Mouse (Mus musculus) skeletal muscle tissue, adult 2 months (tissue): ENCODE data around the gene Slk.

ENCODE experiments used
- DNase-seq: peaks from one replicate; pipeline ENCODE4 v3.0.0-alpha.2; 2012; ENCODE audit warnings: low read depth, low spot score

Gene Slk

DNA sequence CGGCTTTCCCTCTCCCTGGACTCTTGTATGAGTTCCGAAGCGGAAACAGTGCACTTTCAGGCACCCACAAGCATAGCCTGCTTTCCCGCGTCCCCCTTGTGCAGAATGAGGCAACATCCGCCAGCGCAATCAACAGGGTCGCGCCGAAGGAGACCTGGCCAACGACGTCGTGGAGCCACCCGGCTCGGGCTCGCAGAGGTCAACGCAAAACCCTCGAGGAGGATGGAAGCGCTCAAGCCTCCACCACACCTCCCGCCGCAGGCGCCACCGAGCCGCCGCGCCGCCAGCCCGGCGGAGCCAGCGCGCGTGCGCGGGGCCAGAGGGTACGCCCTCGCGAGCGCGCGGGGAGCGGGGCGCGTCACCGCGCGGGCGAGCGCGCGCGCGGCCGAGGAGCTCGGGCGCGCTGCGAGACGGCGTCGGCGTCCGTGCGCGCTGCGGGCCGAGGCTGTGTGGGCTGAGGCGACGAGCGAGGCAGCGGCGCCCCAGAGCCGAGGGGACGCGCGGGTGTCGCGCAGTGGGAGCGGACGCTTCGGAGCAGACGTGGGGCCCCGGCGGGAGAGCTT lies at the start of gene Slk:
Slk (plus strand) TSS at position 454 of the 563 bp plus-strand sequence.
- DNase-seq = peak; percentile 53

GRCm38 (mm10) chr19:47531309-47531708 lies 48.2 kb upstream of the Slk start:
- no peak for DNase-seq

DNA sequence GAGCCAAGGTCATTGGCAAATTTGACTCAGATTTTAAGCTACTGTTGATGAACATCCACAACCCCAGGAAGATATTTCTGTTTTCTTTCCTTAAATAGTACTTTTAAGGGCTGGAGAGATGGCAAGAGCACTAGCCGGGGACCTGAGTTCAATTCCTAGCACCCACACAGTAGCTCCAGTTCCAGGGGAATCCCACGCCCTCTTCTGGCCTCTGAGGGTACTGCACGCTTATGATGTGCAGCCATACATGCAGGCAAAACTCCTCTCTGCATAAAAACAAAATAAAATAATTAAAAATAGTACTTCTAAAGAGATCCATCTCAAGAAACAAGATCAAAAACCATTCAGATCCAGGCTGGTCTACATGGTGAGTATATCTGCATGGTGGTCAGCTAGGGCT lies 47.0 kb upstream of the Slk start:
- no peak for DNase-seq

DNA sequence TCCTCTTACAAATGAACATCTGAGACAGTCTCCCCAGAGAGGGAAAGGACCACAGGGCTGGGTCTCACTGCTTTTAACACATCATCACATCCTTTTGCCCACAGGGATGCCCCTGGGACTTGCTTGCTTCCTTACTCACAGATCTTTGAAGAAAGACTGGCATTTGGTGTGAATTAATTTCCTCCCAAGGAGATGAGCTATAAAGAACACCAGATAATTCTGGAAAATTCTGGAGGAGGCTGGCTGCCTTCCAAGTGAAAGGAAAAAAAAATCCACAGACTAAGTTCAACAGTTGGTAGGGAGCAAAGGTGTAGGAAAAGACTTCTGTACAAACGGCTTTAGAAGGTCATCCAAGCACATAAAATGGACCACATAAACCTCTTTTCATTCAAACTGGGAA lies 45.3 kb upstream of the Slk start:
- no peak for DNase-seq

GRCm38 (mm10) chr19:47536521-47537299 lies 42.8 kb upstream of the Slk start:
- DNase-seq = peak; percentile 97

DNA sequence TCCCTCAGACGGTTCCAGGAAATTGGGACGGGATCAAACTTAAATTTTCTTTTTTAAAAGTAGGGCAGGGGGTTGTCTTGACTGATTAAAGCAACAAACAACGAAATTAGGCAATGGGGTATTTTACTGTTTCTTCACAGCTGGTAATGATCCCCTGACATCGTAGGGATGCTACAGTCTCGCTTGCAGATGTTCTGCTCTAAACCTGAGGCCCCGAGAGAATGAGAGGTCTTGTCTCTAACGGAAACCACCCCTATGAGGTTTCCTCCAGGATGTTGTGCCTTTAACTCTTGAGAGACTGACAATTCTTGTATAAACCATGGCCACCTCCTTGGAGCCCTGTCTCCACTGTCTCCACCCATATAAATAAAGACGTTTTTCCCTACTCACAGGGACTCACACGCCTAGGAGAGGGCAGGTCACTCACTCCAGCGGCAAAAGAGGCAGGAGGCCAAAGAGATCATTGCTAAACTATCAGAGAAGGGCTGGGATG lies 42.1 kb upstream of the Slk start, which contains the start of gene Stn1:
Stn1 (minus strand) TSS at position 208 of the 493 bp plus-strand sequence.
- DNase-seq = no peak

DNA sequence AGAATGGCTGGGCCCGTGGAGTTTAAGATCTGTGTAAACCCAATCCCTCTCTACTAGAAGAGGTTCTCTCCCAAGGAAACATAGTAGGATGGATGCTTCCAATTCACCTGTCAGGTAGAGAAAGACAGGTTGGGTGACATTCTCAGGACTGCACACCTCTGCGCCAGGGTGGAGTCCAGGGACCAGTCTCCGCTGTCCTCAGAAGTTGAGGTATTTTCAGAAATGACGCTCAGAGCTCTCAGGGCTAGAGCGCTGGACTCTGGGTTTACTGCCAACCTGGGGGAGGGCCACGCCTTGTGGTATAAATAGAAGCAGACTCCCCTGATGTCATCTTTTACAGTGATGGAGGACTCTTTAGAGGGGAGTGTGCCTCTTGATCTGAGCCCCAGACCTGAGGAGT lies 41.6 kb upstream of the Slk start:
- peak; percentile 39 for DNase-seq

GRCm38 (mm10) chr19:47538801-47539200 lies 40.7 kb upstream of the Slk start:
- no peak for DNase-seq

- DNase-seq = no peak
Observed at GRCm38 (mm10) chr19:47542441-47542840, 37.0 kb upstream of the Slk start.

DNA sequence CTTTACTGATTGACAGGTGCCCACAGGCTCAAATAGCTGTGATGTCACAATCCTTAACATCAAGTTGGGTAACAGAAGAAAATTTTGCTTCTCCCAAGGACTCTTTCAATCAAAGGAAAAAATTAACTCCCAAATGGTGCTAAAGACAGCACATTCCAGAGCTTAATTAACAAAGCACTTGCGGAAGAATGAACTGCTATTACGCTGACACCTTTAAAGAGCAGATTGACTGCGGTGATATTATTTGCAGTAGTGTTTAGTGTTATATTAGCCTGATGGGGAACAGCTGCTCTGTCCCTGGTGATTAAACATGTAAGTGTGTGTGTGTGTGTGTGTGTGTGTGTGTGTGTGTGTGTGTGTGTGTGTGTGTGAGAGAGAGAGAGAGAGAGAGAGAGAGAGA lies 34.4 kb upstream of the Slk start:
- no peak for DNase-seq

DNA sequence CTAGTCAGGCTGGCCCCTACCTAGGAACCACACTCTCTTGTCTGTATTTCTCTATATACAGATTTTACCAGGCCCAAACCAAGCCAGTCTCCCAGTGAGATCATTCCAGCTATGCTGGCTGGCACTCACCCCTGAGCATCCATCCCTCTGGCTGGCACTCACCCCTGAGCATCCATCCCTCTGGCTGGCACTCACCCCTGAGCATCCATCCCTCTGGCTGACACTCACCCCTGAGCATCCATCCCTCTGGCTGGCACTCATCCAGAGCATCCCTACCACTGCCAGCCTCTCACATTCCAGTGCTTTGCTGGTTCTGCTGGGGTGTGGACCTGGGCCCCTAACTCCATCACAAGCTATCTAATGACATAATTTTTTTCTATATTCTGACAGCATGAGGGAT lies 34.0 kb upstream of the Slk start:
- DNase-seq = no peak

GRCm38 (mm10) chr19:47548432-47549076 lies 30.9 kb upstream of the Slk start:
- no peak for DNase-seq

GRCm38 (mm10) chr19:47549174-47549573 lies 30.3 kb upstream of the Slk start:
- no peak for DNase-seq

GRCm38 (mm10) chr19:47549584-47549983 lies 29.9 kb upstream of the Slk start:
- no peak for DNase-seq

DNA sequence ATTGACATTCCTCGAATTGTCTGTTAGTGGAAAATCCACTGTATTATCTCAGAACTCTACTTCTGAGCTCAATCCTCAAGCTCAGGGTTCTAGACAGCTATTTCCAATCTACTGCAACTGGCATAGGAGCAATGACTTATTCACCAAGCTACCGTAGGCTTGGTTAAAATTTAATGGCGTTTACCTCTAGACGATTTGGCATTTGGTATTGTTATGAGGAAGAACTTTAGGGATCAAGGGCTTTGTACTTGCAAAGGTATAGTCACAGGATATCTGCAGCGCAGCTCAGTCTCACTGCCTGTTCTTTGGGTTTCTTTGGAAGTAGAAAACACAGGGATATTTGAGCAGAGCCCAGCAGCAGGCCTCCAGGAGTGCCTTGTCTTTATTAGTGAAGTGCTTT lies 20.3 kb upstream of the Slk start:
- DNase-seq = no peak

DNA sequence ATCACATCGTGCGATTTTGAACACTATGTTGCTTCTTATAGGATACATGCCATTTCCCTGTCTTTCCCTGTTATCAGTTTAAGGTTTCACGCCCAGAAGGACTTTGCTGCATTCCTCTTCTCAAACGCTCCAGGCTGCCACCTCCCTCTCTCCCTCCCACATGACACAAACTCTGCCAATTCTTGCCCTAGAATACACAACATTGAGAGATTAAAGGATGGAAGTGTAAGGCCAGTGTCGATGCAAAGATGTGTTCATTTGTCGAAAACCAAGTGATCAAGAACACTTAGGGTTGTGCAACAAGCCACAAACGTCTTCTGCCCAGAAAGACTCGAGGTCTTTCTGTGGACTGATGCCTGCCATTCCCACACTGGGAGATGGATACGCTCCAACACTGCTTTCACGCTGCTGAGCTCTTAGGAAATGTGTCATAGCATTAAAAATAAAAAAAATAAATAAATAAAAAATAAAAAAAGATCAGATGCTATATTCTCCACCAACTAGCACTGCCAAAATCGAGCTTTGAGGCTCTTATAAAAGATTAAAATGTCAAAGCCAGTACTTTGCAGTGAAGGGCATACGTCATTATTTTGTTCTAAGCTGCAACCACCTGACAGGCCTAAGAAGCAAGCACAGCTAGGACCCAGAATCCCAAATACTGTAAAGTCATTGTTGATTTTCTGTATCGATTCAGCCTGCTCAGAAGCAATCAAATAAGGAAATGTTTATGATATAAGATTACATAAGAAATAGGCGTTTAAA lies 19.5 kb upstream of the Slk start:
- DNase-seq = no peak

- no peak for DNase-seq
Observed at GRCm38 (mm10) chr19:47560544-47561161, 18.8 kb upstream of the Slk start.

GRCm38 (mm10) chr19:47561996-47562441 lies 17.5 kb upstream of the Slk start:
- peak; percentile 35 for DNase-seq

DNA sequence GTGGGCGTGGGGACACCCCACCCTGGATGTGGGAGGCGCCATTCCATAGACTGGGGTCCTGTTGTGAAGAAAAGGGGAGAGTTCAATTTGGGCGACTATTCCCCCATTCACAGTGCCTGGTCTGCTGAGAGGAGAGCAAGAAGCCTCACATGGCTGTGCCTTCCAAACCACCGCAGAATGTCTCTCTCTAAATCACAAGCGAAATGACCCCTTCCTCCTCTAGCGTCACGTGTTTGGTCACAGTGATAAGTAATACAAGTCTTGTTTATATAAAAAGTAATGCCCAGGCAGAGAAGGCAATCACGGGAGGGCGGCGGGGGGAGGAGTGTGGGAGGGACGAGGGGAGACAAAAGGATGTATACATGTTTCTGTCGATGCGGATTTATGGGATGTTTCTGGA lies 15.8 kb upstream of the Slk start:
- no peak for DNase-seq

DNA sequence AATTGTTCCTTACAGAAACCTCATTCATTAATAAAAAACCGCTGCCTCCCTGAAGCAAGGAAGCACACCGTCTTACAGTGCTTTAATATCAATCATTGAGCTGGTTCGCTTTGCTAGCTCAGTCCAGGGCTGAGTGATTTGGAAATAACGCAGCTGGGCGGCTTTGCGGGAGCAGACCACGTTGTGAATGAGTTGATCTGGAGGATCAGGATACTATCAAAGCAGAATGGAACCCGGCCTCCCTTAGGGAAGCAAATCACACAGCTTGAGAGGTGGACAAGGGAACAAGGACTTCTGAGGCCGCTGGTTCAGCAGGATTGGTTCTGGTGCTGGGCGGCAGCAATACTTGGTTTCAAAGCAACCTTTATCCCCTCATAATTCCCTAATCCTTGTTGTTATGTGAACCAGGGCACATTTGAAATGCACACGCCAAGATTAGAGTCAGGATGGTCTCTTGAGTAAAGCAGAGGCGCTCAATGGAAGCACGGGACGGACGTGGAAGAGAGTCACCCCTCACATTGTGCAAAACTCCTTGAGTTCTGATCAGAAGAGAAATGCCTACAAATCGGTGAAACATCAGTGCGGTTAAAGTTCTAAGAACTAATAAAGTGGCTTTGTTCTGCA lies 14.3 kb upstream of the Slk start:
- no peak for DNase-seq

DNA sequence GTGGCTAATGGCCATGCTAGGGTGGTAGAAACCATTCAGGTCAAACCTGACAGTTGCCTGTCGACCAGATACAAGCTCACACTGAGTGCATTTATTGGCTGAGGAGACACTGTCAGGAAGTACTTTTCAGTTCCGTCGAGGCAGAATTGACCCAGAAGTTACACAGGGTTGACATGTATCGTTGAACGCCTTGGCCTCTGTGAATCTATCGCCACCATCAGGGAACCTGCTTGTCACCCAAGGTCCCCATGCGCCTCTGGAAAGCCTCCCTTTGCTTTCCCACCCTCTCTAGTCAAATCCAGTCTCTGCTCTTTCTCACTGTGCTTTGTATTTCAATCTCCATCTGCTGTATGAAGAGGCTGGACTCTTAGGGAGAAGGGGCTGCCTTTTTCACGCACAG lies 13.5 kb upstream of the Slk start:
- DNase-seq = no peak
